Mouse (Mus musculus): ENCODE measurements around the gene Hspg2. TPM values are rescaled to one million over a fixed set of nuclear protein-coding genes. Genes with fewer than 3 reads are reported as not detected.

Hspg2 gene
- polyA plus RNA-seq, 1 experiment: 5.4 TPM

GRCm38 (mm10) chr4:137502183-137502582 lies 33.6 kb downstream of the Hspg2 start:
- 82% methylated on average over 10 of the region's 10 CpGs for WGBS
- H3K4me3 ChIP-seq (replicated peaks; ENCODE audit: control insufficient read depth, low read depth, low read length): no peak overlapping the region
- TF ChIP-seq CTCF (IDR thresholded peaks at IDR 0.05; ENCODE audit: control insufficient read depth, insufficient read depth, low read length) (no peak), POLR2A (IDR thresholded peaks at IDR 0.05; ENCODE audit: borderline replicate concordance, control insufficient read depth, low read depth, low read length) (no peak)
- H3K4me1 ChIP-seq (ENCODE audit: control insufficient read depth, insufficient read depth, low read length): no peaks in the 10 kb centered on the region
- no peak overlapping the region for H3K27ac ChIP-seq (ENCODE audit: control insufficient read depth, insufficient read depth, low read depth, low read length, poor library complexity)

DNA sequence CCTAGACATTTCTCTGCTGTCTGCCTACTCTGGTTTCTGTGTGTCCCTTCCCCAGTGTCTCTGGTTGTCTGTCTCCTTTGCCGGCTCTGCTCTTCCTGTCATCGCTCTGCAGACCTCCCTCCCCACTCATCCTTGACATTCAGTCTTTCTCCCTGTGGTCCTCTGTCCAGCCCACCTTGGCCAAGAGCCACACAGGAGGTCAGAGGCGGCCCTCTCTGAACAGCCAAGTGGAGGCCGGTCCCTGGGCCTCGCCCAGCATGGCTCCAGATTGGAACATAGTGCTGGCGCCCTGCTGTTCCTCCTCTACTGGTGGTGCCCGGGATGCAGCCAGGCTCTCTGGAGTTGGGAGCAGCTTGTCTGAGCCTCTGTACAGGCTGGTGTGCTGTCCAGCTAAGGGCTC lies 34.2 kb downstream of the Hspg2 start:
- no peaks in the 10 kb centered on the region for H3K4me1 ChIP-seq (ENCODE audit: control insufficient read depth, insufficient read depth, low read length)
- 84% methylated on average over 7 of the region's 7 CpGs for WGBS
- TF ChIP-seq POLR2A (IDR thresholded peaks at IDR 0.05; ENCODE audit: borderline replicate concordance, control insufficient read depth, low read depth, low read length) (no peak), CTCF (IDR thresholded peaks at IDR 0.05; ENCODE audit: control insufficient read depth, insufficient read depth, low read length) (no peak)

GRCm38 (mm10) chr4:137503509-137503971 lies 35.0 kb downstream of the Hspg2 start:
- no peak overlapping the region for H3K4me3 ChIP-seq (replicated peaks; ENCODE audit: control insufficient read depth, low read depth, low read length)
- H3K27ac ChIP-seq (ENCODE audit: control insufficient read depth, insufficient read depth, low read depth, low read length, poor library complexity): no peak overlapping the region
- TF ChIP-seq POLR2A (IDR thresholded peaks at IDR 0.05; ENCODE audit: borderline replicate concordance, control insufficient read depth, low read depth, low read length) (no peak), CTCF (IDR thresholded peaks at IDR 0.05; ENCODE audit: control insufficient read depth, insufficient read depth, low read length) (no peak)
- no peaks in the 10 kb centered on the region for H3K4me1 ChIP-seq (ENCODE audit: control insufficient read depth, insufficient read depth, low read length)
- 62% methylated on average over 6 of the region's 6 CpGs for WGBS

More for the DNA sequence above, 34.2 kb downstream of the Hspg2 start:
- Histone ChIP-seq H3K27ac (ENCODE audit: control insufficient read depth, insufficient read depth, low read depth, low read length, poor library complexity) (no peak overlapping the region), H3K4me3 (replicated peaks; ENCODE audit: control insufficient read depth, low read depth, low read length) (no peak overlapping the region)

DNA sequence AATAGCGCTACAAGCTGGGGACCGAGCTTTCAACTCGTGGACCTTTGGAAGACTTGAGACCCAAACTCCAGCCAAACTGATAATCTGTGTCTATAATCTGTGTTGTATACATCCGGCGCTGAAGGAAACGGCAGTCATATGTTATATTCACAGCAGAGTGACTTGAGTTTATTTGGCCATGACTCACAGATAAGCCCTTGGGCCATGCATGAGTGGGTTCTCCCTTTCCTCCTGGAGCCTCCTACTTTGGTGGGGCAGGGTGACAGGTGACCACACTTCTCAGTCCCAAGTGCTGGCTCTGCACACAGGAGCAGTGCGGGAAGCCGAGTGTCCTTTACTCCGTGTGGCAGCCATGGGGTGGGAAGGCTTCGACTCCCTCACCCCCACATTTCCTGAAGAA lies 38.1 kb downstream of the Hspg2 start:
- H3K4me3 ChIP-seq (replicated peaks; ENCODE audit: control insufficient read depth, low read depth, low read length): no peak overlapping the region
- no peaks in the 10 kb centered on the region for H3K4me1 ChIP-seq (ENCODE audit: control insufficient read depth, insufficient read depth, low read length)
- no peak overlapping the region for H3K27ac ChIP-seq (ENCODE audit: control insufficient read depth, insufficient read depth, low read depth, low read length, poor library complexity)
- 72% methylated on average over 10 of the region's 10 CpGs for WGBS
- TF ChIP-seq CTCF (IDR thresholded peaks at IDR 0.05; ENCODE audit: control insufficient read depth, insufficient read depth, low read length) (no peak), POLR2A (IDR thresholded peaks at IDR 0.05; ENCODE audit: borderline replicate concordance, control insufficient read depth, low read depth, low read length) (no peak)

DNA sequence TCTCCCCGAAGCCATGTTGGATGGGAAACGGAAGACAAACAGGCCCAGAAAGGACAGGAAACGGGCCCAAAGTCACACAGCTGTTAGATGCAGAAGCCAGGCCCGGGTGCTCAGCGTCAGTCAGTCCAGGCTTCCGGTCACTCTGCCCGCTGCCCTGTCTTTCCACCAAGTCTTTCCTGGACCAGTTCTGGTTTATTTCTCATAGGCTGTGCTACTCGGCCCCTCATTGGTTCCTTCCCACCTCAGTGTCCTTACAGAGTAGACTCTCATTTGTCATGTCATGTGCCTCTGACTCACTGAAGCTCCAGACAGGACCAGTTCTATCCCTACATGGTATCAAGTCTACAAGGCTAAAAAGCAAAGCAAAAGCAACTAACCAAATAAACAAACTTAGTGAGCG lies 41.0 kb downstream of the Hspg2 start:
- 85% methylated on average over 9 of the region's 9 CpGs for WGBS
- Histone ChIP-seq H3K4me3 (replicated peaks; ENCODE audit: control insufficient read depth, low read depth, low read length) (no peak overlapping the region), H3K27ac (ENCODE audit: control insufficient read depth, insufficient read depth, low read depth, low read length, poor library complexity) (no peak overlapping the region), H3K4me1 (ENCODE audit: control insufficient read depth, insufficient read depth, low read length) (no peaks in the 10 kb centered on the region)
- TF ChIP-seq POLR2A (IDR thresholded peaks at IDR 0.05; ENCODE audit: borderline replicate concordance, control insufficient read depth, low read depth, low read length) (no peak), CTCF (IDR thresholded peaks at IDR 0.05; ENCODE audit: control insufficient read depth, insufficient read depth, low read length) (no peak)

DNA sequence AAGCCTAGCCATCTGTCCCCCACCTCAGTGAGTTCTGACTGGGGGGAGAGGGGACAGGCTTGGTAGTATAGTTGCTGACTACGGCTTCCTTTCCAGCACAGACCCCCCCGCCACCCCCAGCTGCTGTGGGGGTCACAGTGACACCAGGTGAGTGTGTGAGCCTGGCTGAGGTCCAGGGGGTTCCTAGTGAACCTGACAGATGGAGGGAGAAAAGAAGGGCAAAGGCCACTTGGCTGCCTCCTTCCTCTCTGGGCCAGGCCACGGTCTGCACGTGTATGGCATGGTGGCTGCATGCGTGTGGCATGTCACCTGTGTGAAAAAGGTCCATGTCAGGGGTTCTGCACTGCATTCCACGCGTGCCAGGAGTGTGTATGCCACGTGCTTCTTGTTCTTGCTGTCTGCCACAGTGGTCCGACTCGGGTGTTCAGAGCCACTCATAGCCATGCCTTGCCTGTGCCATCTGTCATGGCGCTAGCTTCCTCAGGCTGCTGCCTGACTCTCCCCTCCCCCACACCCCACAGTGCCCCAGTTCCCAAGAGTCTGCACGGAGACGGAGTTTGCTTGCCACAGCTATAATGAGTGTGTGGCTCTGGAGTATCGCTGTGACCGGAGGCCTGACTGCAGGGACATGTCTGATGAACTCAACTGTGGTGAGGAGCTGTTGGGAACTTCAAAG lies 41.6 kb downstream of the Hspg2 start:
- H3K4me1 ChIP-seq (ENCODE audit: control insufficient read depth, insufficient read depth, low read length): no peaks in the 10 kb centered on the region
- H3K27ac ChIP-seq (ENCODE audit: control insufficient read depth, insufficient read depth, low read depth, low read length, poor library complexity): no peak overlapping the region
- H3K4me3 ChIP-seq (replicated peaks; ENCODE audit: control insufficient read depth, low read depth, low read length): no peak overlapping the region
- no peak for TF ChIP-seq POLR2A (IDR thresholded peaks at IDR 0.05; ENCODE audit: borderline replicate concordance, control insufficient read depth, low read depth, low read length)
- TF ChIP-seq CTCF (IDR thresholded peaks at IDR 0.05; ENCODE audit: control insufficient read depth, insufficient read depth, low read length): no peak
- WGBS: 77% methylated on average over 15 of the region's 15 CpGs

GRCm38 (mm10) chr4:137512897-137513296 lies 44.3 kb downstream of the Hspg2 start:
- WGBS: 68% methylated on average over 6 of the region's 6 CpGs
- no peak overlapping the region for H3K4me3 ChIP-seq (replicated peaks; ENCODE audit: control insufficient read depth, low read depth, low read length)
- TF ChIP-seq POLR2A (IDR thresholded peaks at IDR 0.05; ENCODE audit: borderline replicate concordance, control insufficient read depth, low read depth, low read length) (no peak), CTCF (IDR thresholded peaks at IDR 0.05; ENCODE audit: control insufficient read depth, insufficient read depth, low read length) (no peak)
- H3K27ac ChIP-seq (ENCODE audit: control insufficient read depth, insufficient read depth, low read depth, low read length, poor library complexity): no peak overlapping the region
- no peaks in the 10 kb centered on the region for H3K4me1 ChIP-seq (ENCODE audit: control insufficient read depth, insufficient read depth, low read length)

GRCm38 (mm10) chr4:137517989-137518691 lies 49.6 kb downstream of the Hspg2 start:
- TF ChIP-seq CTCF (IDR thresholded peaks at IDR 0.05; ENCODE audit: control insufficient read depth, insufficient read depth, low read length) (no peak), POLR2A (IDR thresholded peaks at IDR 0.05; ENCODE audit: borderline replicate concordance, control insufficient read depth, low read depth, low read length) (no peak)
- no peak overlapping the region for H3K27ac ChIP-seq (ENCODE audit: control insufficient read depth, insufficient read depth, low read depth, low read length, poor library complexity)
- no peaks in the 10 kb centered on the region for H3K4me1 ChIP-seq (ENCODE audit: control insufficient read depth, insufficient read depth, low read length)
- H3K4me3 ChIP-seq (replicated peaks; ENCODE audit: control insufficient read depth, low read depth, low read length): no peak overlapping the region
- WGBS: 84% methylated on average over 36 of the region's 36 CpGs
